Mouse (Mus musculus) CD8-positive naive resting alpha-beta T cell, adult 2 months (primary cell): ENCODE data around the gene Abhd12.
A peak's percentile ranks its signal among the peaks of the same experiment; 100 is the strongest.
"Not testable (repeated sequence)": the region's sequence is repeated elsewhere in the genome, so short reads cannot be mapped to it uniquely, and the experiment has no call there.

Experiments
- DNase-seq, 2 experiments: peaks; one replicate each; pipeline ENCODE4 v3.0.0; 2022; ENCODE audit warnings: low read depth in 2 of 2, low spot score in 2 of 2

Gene Abhd12

GRCm38 (mm10) chr2:150904272-150904935 is at the start of gene Abhd12:
Abhd12 (minus strand) TSS chr2:150904741.
- DNase-seq = peak; percentile 92 to 94

DNA sequence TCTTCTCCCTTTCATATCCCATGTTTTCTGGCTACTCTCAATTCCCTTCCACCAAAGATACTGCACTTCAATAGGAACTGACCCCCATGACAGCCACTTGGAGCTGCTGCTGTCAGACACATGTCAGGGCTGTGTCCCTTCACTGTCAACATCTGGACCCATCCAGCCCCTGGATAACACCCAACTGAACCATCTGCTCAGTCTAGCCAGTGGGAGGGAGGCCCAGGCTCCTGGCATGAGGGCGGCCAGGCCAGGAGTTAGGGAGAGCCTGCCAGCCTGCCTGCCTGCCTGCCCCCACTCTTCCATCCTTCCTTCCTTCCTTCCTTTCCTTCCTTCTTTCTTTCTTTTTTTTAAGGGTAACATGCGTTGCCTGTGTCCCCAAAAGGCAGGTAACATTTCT is 46.7 kb upstream of the Abhd12 start:
- DNase-seq = no peak

GRCm38 (mm10) chr2:150950056-150950455 is 45.5 kb upstream of the Abhd12 start:
- DNase-seq = no peak

GRCm38 (mm10) chr2:150949652-150950051 is 45.1 kb upstream of the Abhd12 start:
- DNase-seq = no peak

- DNase-seq = no peak
Observed at GRCm38 (mm10) chr2:150948786-150949185, 44.2 kb upstream of the Abhd12 start.

DNA sequence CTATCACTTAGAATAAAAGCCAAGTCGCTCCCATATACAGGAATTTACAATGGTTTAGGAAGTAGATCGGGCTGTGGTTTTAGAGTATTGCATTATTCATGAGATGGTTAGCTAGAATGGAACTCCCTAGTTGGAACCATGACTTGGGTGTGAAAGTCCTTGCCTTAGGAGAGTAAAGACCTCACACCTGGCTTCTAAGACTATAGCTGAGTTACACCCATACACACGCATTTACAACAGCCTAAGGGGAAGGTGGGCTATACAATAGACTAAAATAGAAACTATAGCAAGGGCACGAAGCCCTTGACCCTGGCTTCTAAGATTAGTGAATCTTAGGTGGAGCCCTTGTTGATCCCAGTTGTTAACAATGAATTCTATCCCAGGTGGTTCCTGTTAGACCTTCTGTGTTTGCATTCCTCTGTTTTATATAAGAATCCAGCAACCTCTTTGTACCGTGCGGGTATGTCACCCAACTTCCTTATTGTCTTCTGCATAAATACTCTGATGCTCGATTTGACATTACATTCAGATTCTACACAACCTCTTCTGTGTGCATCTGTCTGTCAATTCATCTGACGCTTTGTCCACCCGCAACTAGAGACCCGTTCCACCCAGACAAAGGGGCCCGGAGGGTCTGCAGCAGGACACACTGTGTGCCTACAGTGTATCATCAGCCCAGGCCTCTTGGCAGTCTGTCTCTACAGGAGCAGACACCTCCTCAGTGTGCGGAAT is 43.5 kb upstream of the Abhd12 start:
- not testable (repeated sequence) for DNase-seq

GRCm38 (mm10) chr2:150947341-150947740 is 42.8 kb upstream of the Abhd12 start:
- DNase-seq = not testable (repeated sequence)

- DNase-seq = no peak
Observed at GRCm38 (mm10) chr2:150944017-150944416, 39.5 kb upstream of the Abhd12 start.

DNA sequence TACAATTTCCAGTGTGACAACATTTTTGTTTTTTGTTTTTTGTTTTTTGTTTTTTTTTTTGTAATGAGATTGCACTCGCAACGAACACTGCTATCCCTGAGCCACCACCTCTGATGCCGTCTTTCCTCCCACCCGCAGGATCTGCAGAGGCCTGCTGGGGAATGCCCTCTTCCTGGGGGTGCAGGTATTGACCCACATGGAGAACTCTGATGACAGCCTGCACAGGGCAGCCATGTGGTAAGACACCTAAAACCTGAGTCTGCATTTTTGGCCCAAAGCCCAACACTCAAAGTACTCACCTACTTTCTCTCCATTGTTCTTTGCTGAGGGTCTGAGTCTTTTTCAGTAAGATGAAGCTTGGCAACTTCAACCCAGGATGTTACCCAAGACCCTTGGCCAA is 30.1 kb upstream of the Abhd12 start:
- no peak for DNase-seq

DNA sequence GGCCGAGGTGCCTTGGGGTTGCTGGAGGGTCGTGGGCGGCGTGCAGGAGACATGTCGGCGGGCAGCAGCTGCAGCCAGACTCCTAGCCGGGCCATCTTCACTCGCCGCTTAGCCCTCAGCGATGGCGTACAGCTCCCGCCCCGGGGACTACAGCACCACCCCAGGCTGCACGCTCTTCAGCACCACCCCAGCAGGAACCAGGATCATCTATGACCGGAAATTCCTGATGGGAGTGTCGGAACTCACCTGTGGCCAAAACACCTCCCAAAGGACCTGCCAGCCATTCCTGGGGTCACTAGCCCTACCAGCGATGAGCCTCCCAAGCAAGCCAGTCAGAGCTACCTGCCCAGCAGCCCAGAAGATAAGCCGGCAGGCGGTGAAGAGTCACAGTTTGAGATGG is 28.9 kb upstream of the Abhd12 start:
- DNase-seq = no peak

- DNase-seq = no peak
Observed at GRCm38 (mm10) chr2:150930806-150931205, 26.3 kb upstream of the Abhd12 start.

DNA sequence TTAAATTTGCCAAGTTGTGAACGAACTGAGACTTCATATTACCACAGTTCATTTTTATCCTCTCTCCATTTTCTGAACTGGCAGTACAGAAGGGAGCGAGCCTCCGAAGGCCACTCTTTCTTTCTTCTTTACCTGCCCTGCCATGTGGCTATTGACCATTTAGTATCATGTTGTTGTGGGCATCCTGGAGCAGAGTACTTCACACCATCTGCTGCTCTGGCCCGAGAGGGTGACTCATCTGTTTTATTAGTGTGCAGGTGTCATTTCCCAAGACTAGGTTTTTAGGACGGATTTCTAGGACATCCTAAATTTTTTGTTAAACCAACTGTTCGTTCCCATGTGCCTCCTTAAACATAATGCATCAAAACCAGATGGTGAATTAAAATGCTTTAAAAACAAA is 24.6 kb upstream of the Abhd12 start:
- no peak for DNase-seq

GRCm38 (mm10) chr2:150927038-150927720 is 22.6 kb upstream of the Abhd12 start:
- DNase-seq = no peak

DNA sequence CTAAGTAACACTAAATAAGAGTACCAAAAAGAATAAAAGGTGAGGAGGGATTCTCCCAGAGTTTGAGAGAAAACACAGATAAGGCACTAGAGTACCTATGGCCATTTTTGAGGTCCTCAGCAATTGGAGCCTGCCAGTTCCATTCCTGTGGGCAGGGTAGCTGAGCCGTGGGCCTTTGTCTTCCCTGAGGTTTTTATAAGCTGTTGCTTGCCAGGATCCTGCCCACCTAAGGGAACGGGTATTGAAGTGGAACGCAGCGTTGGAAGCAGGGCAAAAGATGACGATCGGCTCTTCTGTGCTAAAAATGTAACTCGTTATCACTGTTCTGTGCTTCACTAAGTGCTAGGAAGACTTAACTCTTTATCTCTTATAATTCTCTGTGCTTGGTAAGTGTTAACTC is 19.0 kb upstream of the Abhd12 start:
- DNase-seq = no peak

DNA sequence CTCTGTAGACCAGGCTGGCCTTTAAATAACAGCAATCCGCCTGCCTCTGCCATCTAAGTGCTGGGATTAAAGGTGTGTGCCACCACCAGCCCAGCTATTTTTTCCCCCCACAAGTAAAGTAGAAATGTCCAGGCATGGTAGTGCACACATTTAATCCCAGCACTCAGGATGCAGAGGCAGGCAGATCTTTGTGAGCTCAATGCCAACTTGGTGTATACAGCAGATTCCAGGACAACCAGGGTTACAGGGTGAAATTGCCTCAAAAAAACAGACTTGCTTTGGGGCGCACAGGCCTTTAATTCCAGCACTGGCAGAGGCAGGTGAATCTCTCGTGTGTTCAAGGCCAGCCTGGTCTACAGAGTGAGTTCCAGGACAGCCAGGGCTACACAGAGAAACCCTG is 18.5 kb upstream of the Abhd12 start:
- DNase-seq = no peak

- DNase-seq = no peak
Observed at GRCm38 (mm10) chr2:150922165-150922564, 17.6 kb upstream of the Abhd12 start.

DNA sequence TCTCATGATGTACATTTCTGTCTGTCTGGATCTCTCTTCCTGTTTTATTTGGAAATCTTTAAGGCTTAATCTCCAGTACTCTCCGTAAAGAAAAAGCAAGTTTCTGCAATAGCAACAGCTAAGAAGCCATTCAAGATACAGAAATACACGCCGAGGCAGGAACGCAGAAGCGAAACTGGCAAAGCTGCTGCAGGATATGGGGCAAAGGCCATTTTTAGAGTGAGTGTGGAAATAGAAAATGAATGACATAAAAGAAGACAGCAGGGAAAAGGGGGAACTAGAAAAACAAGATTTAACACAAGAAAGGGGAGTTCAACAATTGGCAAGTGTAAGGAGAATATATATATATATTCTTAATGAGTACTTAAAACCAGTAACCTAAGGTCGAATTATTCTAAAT is 17.2 kb upstream of the Abhd12 start:
- no peak for DNase-seq

DNA sequence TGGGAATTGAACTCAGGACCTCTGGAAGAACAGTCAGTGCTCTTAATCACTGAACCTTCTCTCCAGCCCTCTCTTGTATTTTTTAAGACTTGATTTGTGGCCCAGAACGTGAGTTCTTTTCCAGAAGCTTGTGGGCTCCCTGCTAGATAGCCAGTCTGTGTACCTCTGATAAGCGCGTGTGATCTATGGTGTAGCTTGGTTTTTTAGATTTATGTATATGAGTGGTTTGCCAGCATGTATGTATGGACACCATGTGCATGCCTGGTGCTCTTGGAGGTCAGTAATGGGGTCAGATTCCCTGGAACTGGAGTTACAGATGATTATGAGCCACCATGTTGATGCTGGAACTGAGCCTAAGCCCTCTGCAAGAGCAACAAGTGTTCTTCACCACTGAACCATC is 16.0 kb upstream of the Abhd12 start:
- no peak for DNase-seq

GRCm38 (mm10) chr2:150918720-150919119 is 14.2 kb upstream of the Abhd12 start:
- no peak for DNase-seq

GRCm38 (mm10) chr2:150915786-150916185 is 11.2 kb upstream of the Abhd12 start:
- DNase-seq = no peak

GRCm38 (mm10) chr2:150914781-150915515 is 10.4 kb upstream of the Abhd12 start:
- DNase-seq = no peak
